Mouse (Mus musculus) neural tube, embryonic 14.5 days (tissue): ENCODE measurements around the gene Adora2b. TPM values are rescaled to one million over a fixed set of nuclear protein-coding genes. Genes with fewer than 3 reads are reported as not detected.

Experiments used
- ATAC-seq: fragments of 200-750 bp; cut with Nextera tagmentation; 2 replicates; pipeline ENCODE4 v1.8.0; 2017; ENCODE audit warnings: low read depth, mild to moderate bottlenecking, moderate TSS enrichment, moderate library complexity
- H3K27ac ChIP-seq: fragments of 300-500 bp; sonication (generic); 2 replicates; pipeline ENCODE4 v1.5.1; 2014; ENCODE audit warnings: low read depth, mild to moderate bottlenecking, control low read depth, low read length, moderate library complexity, mixed read lengths
- H3K27me3 ChIP-seq: fragments of 300-500 bp; sonication (generic); 2 replicates; pipeline ENCODE4 v1.6.1; 2014; ENCODE audit warnings: low read length; ENCODE audit not compliant: control insufficient read depth, insufficient read depth
- H3K36me3 ChIP-seq: fragments of 300-500 bp; sonication (generic); 2 replicates; pipeline ENCODE4 v1.6.1; 2014; ENCODE audit warnings: low read length, mixed read lengths; ENCODE audit not compliant: control insufficient read depth, insufficient read depth
- H3K4me1 ChIP-seq: fragments of 300-500 bp; sonication (generic); 2 replicates; pipeline ENCODE4 v1.6.1; 2014; ENCODE audit warnings: low read length; ENCODE audit not compliant: control insufficient read depth, insufficient read depth
- H3K4me2 ChIP-seq: fragments of 300-500 bp; sonication (generic); 2 replicates; pipeline ENCODE4 v1.6.1; 2014; ENCODE audit warnings: mild to moderate bottlenecking, low read depth, low read length, control low read depth
- H3K4me3 ChIP-seq: fragments of 300-500 bp; sonication (generic); 2 replicates; pipeline ENCODE4 v1.5.1; 2014; ENCODE audit warnings: low read depth, low read length, control low read depth, mixed read lengths
- H3K9ac ChIP-seq: fragments of 300-500 bp; sonication (generic); replicated peaks from 2 replicates; pipeline ENCODE4 v1.6.1; 2014; ENCODE audit warnings: low read depth, mild to moderate bottlenecking, control low read depth, low read length, mixed read lengths
- H3K9me3 ChIP-seq: fragments of 300-500 bp; sonication (generic); 2 replicates; pipeline ENCODE4 v1.6.1; 2016; ENCODE audit warnings: low read length; ENCODE audit not compliant: control insufficient read depth
- WGBS: fragments of 180-500 bp; shearing (Covaris S2); extraction: QIAGEN DNeasy Blood & Tissue Kit; methylation state at CpG from one replicate; pipeline ENCODE4 v1.1.7; 2014; 5-methylcytosine and 5-hydroxymethylcytosine counted together
- polyA plus RNA-seq: library from polyadenylated mRNA; unstranded; fragments of >200 nt; fragmentation: Nextera tagmentation; extraction: Ambion mirVana; gene quantifications from 2 replicates; pipeline ENCODE4 v1.2.1, GENCODE M21; 2014

Adora2b gene
- polyA plus RNA-seq: 3.8 and 5.4 TPM in 2 replicates

GRCm38 (mm10) chr11:62248401-62249244 lies at the start of gene Adora2b:
Gene Adora2b (plus strand): TSS chr11:62248984.
- no peaks in the 10 kb centered on the region for H3K9me3 ChIP-seq
- H3K9ac ChIP-seq: peak within 1 kb of the TSS; percentile 51
- under 1% methylated on average over 46 of the region's 69 CpGs for WGBS
- no peaks in the 10 kb centered on the region for H3K4me1 ChIP-seq
- peak within 1 kb of the TSS; percentile 99 for H3K4me2 ChIP-seq
- peaks cover 17% of the 10 kb centered on the region; the same call in 1 of the 2 replicates for H3K27me3 ChIP-seq
- H3K4me3 ChIP-seq: peak within 1 kb of the TSS; percentile 64
- ATAC-seq: peak; percentile 94
- no peaks in the 10 kb centered on the region for H3K36me3 ChIP-seq
- H3K27ac ChIP-seq: no peak within 1 kb of the TSS

GRCm38 (mm10) chr11:62200901-62201512 lies 47.8 kb upstream of the Adora2b start:
- ATAC-seq: no peak
- no peak overlapping the region for H3K9ac ChIP-seq

GRCm38 (mm10) chr11:62202645-62203044 lies 46.1 kb upstream of the Adora2b start:
- H3K4me3 ChIP-seq: no peak overlapping the region
- H3K9me3 ChIP-seq: no peaks in the 10 kb centered on the region
- no peak overlapping the region for H3K27ac ChIP-seq
- no peak overlapping the region for H3K4me2 ChIP-seq
- no peaks in the 10 kb centered on the region for H3K4me1 ChIP-seq
- 97% methylated on average over 1 of the region's 1 CpGs for WGBS
- no peak for ATAC-seq
- no peaks in the 10 kb centered on the region for H3K36me3 ChIP-seq
- no peaks in the 10 kb centered on the region for H3K27me3 ChIP-seq
- no peak overlapping the region for H3K9ac ChIP-seq

More at GRCm38 (mm10) chr11:62200901-62201512, 47.8 kb upstream of the Adora2b start:
- H3K9me3 ChIP-seq: no peaks in the 10 kb centered on the region
- H3K36me3 ChIP-seq: no peaks in the 10 kb centered on the region
- H3K4me3 ChIP-seq: no peak overlapping the region
- H3K27me3 ChIP-seq: no peaks in the 10 kb centered on the region
- H3K27ac ChIP-seq: no peak overlapping the region
- H3K4me2 ChIP-seq: no peak overlapping the region
- H3K4me1 ChIP-seq: no peaks in the 10 kb centered on the region
- WGBS: 88% methylated on average over 5 of the region's 5 CpGs

DNA sequence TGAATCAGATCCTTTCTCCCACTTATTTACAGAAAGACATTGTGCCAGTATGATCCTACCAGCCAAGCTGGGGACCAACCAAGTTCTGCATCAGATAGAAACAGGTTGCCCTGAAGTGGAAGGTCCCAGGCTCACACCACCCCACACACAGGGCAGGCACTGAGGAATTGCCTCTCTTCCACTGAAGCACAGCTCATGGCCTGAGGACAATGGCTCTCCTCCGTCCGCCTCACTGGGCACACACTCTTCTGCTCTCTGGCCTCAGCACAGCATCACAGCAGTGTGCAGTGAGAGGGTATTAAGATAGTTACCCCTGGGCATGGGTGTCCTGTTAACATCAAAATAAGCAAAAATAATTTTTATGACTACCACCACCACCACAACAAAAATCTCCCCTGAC lies 39.7 kb upstream of the Adora2b start:
- H3K4me2 ChIP-seq: no peak overlapping the region
- no peaks in the 10 kb centered on the region for H3K4me1 ChIP-seq
- H3K9me3 ChIP-seq: no peaks in the 10 kb centered on the region
- WGBS: 44% methylated on average over 2 of the region's 2 CpGs
- no peak overlapping the region for H3K4me3 ChIP-seq
- H3K36me3 ChIP-seq: no peaks in the 10 kb centered on the region
- H3K9ac ChIP-seq: no peak overlapping the region
- H3K27me3 ChIP-seq: no peaks in the 10 kb centered on the region
- no peak overlapping the region for H3K27ac ChIP-seq
- no peak for ATAC-seq

GRCm38 (mm10) chr11:62209891-62210290 lies 38.9 kb upstream of the Adora2b start:
- Histone ChIP-seq H3K36me3 (no peaks in the 10 kb centered on the region), H3K27ac (no peak overlapping the region), H3K4me2 (no peak overlapping the region), H3K9me3 (no peaks in the 10 kb centered on the region), H3K9ac (no peak overlapping the region), H3K4me1 (no peaks in the 10 kb centered on the region), H3K27me3 (no peaks in the 10 kb centered on the region), H3K4me3 (no peak overlapping the region)
- ATAC-seq: no peak
- 69% methylated on average over 4 of the region's 4 CpGs for WGBS

DNA sequence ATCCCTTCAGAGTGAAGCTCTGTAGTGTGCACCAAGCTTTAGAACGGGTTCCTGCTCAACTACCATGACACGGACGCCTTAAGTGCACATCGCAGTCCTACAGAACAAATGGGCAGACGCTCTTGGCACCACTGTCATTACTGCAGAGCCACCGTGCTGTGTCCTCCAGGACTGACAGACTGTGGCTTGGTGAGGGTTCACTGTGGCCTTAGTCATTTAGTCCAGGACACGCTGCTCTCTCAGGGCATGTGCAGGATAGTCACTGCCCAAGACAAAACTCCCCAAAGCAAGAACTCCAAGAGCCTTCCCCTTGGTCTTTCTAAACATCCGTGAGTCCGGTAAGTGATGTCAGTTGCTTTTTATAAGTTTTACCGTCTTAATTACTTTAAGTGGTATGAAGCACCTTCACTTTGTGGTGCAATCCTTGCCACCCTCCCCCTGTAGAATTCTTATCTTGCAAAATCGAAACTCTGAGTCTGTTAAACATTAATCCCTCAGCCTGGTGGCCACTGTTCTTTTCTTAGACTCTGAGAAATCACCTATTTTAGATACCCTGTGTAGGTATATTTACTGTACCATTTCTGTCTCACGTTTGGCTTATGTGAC lies 35.3 kb upstream of the Adora2b start:
- 96% methylated on average over 12 of the region's 12 CpGs for WGBS
- no peak overlapping the region for H3K4me3 ChIP-seq
- no peaks in the 10 kb centered on the region for H3K9me3 ChIP-seq
- H3K9ac ChIP-seq: no peak overlapping the region
- H3K4me1 ChIP-seq: no peaks in the 10 kb centered on the region
- ATAC-seq: no peak
- H3K4me2 ChIP-seq: no peak overlapping the region
- no peaks in the 10 kb centered on the region for H3K27me3 ChIP-seq
- no peaks in the 10 kb centered on the region for H3K36me3 ChIP-seq
- no peak overlapping the region for H3K27ac ChIP-seq

DNA sequence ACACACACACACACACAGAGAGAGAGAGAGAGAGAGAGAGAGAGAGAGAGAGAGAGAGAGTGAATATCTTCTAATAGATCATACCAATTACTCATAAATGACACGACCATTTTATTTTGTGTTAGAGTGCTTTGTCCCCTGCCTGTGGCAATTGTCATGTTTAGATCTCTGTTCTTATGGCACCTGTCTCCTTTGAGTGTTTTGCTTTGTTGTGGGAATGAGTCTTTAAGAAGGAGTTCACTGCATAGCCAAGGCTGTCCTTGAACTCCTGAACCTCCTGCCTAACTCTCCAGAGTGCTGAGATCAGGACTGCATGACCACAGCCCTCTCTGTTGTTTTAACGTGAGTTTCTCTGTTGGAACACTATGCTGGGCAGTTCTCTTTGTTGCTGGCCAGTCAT lies 33.7 kb upstream of the Adora2b start:
- Histone ChIP-seq H3K9me3 (no peaks in the 10 kb centered on the region), H3K4me3 (no peak overlapping the region), H3K4me1 (no peaks in the 10 kb centered on the region), H3K27ac (no peak overlapping the region), H3K27me3 (no peaks in the 10 kb centered on the region), H3K9ac (no peak overlapping the region), H3K4me2 (no peak overlapping the region), H3K36me3 (no peaks in the 10 kb centered on the region)
- WGBS: 57% methylated on average over 2 of the region's 2 CpGs
- no peak for ATAC-seq

DNA sequence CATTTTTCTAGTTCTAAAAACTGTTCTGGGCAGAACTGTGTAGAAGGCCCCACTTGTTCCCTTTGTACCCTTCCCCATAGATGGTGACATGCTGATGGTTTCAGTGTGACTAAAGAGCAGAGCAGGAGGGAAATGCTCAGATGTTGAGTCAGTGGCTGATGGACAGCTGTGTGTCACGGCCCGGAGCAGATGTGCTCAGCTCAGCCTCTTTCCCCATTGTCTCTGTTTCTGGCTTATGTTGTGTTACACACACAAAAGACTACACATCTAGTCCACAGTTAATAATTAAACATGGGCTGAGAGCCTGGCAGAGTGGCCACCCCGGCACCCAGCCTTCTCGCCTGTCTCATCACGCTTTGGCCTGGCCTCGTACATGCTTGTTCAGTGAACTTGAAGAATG lies 31.0 kb upstream of the Adora2b start:
- WGBS: 44% methylated on average over 6 of the region's 6 CpGs
- no peaks in the 10 kb centered on the region for H3K27me3 ChIP-seq
- H3K36me3 ChIP-seq: no peaks in the 10 kb centered on the region
- H3K9me3 ChIP-seq: no peaks in the 10 kb centered on the region
- no peak overlapping the region for H3K9ac ChIP-seq
- H3K4me2 ChIP-seq: no peak overlapping the region
- no peak overlapping the region for H3K4me3 ChIP-seq
- H3K4me1 ChIP-seq: no peaks in the 10 kb centered on the region
- no peak for ATAC-seq
- H3K27ac ChIP-seq: no peak overlapping the region
